Mouse (Mus musculus) spleen, postnatal 10 days (tissue): Measurements from ENCODE around the gene Srr.
A peak's percentile ranks its signal among the peaks of the same experiment; 100 is the strongest.

Experiments used
- DNase-seq, 2 experiments: peaks; one replicate each; pipeline ENCODE4 v3.0.0; 2021 to 2022; ENCODE audit warnings: low spot score in 2 of 2

Srr gene

GRCm38 (mm10) chr11:74925577-74926387 lies at the start of gene Srr, which contains the start of gene Smg6:
Srr (minus strand) TSS chr11:74925948.
Smg6 (plus strand) TSS chr11:74925823.
- DNase-seq = peak; percentile 91 to 98

DNA sequence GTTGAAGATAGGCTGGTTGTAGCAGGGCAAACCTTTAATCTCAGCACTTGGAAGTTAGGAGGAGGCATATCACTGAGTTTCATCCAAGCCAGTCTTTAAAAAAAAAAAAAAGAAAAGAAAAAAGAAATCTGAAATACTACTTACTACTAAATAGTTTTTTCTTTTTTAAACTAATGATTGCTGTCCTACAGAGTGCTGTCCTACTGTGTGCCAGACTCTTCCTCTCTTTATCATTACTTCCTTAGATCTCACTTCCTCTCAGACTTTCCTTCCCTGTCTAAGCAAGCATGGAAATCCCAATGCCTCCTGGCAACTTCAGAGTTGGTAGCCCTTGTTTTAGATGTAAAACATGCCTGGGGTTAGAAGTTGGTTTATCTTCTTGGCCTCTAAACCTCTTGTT lies 48.9 kb upstream of the Srr start:
- DNase-seq = no peak

- no peak for DNase-seq
Observed at GRCm38 (mm10) chr11:74973290-74974157, 47.8 kb upstream of the Srr start.

- DNase-seq = no peak
Observed at GRCm38 (mm10) chr11:74965516-74965915, 39.8 kb upstream of the Srr start.

- no peak for DNase-seq
Observed at GRCm38 (mm10) chr11:74962846-74963407, 37.2 kb upstream of the Srr start.

DNA sequence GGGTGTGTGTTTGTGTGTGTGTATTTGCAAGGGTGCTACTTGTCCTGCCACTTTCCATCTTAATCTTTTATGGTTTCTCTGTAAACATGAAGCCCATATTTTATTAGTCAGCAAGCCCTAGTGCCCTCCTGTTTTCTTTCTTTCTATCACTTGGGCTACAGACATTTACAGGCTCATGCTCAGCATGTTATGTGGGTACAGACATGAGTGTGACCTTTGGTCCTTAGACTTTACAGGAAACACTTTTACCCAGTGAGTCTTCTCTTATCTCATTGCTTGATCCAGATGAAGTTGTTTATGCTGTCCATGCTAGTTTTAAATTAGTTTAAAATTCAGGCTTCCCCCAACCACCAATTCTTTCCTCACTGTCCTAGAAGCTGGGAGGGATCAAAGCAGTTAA lies 36.2 kb upstream of the Srr start:
- no peak for DNase-seq

DNA sequence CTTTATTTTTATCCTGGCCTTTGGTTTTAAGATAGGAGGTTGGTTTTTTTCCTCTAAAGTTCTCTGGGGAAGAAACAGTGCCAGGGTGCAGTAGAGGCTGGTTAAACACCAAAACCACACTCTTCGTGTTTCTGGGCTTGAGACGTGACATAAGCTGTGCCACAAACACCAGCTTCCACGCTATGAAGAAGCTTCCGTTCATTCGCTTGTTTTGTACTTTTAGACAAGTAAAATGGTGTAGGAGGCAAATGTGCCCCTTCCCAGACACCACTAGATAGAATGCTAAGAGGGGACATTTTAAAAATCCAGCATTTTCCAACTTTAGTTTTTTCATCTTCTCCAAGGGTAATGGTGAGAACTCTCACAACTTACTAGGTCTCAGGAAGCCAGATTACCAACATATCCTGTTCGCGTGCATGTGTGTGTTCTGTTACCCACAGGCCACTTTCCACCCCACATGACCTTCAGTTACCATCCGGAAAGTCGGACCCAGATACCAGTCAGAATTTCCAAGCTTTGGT lies 34.3 kb upstream of the Srr start:
- DNase-seq = no peak

DNA sequence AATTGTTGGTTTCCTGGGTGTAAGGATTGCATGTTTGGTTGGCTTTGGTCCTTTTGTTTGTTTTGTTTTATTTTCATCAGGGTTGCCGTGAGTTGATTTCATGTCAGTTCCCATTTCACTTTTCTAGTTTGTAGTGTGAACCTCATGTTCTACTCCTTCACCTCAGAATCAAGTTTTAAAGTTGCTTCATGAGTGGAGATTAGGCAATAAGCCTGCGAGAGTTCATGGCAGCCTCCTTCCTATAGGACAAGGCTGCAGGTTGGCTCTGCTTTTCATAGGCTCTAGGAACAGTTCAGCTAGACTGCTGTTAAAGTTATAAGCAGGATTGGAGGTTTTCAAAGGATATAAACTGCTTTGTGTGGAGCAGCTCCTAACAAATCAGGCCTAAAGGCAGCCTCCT lies 33.8 kb upstream of the Srr start:
- DNase-seq = no peak

GRCm38 (mm10) chr11:74957600-74957999 lies 31.9 kb upstream of the Srr start:
- DNase-seq = no peak

DNA sequence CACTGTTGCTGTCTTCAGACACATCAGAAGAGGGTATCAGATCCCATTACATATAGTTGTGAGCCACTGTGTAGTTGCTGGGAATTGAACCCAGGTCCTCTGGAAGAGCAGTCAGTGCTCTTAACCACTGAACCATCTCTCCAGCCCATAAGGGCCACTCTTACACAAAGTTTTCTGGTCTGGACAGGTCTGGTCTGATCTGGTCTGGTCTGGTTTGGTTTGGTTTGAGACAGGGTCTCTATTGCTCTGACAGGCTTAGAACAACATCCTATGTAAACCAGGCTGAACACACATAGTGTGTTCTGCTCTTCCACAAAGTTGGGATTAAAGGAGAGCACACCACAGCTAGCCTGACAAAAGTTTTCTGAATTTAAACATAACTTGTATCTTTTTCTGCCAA lies 30.3 kb upstream of the Srr start:
- no peak for DNase-seq

- DNase-seq = no peak
Observed at GRCm38 (mm10) chr11:74954901-74955300, 29.2 kb upstream of the Srr start.

GRCm38 (mm10) chr11:74946348-74946747 lies 20.6 kb upstream of the Srr start:
- DNase-seq = no peak

- no peak for DNase-seq
Observed at GRCm38 (mm10) chr11:74930391-74930790, 4.6 kb upstream of the Srr start.

DNA sequence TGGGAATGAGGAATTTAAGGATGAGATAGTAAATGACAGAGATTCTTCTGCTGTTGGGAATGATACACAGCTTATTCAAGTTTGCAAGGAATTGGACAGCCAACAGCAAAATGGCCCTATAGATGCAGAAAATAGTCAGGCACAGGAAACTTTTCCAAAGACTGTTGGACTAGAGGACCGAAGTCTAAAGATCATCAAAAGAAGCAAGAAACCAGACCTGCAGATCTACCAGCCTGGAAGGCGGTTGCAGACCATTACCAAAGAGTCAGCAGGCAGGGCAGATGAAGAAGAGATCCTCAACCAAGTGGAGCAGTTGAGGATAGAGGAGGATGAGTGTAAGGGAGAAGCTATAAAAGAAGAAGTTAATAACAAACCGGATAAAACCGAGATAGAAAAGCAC lies 3.4 kb upstream of the Srr start:
- no peak for DNase-seq

- DNase-seq = no peak
Observed at GRCm38 (mm10) chr11:74927236-74927725, 1.5 kb upstream of the Srr start.

DNA sequence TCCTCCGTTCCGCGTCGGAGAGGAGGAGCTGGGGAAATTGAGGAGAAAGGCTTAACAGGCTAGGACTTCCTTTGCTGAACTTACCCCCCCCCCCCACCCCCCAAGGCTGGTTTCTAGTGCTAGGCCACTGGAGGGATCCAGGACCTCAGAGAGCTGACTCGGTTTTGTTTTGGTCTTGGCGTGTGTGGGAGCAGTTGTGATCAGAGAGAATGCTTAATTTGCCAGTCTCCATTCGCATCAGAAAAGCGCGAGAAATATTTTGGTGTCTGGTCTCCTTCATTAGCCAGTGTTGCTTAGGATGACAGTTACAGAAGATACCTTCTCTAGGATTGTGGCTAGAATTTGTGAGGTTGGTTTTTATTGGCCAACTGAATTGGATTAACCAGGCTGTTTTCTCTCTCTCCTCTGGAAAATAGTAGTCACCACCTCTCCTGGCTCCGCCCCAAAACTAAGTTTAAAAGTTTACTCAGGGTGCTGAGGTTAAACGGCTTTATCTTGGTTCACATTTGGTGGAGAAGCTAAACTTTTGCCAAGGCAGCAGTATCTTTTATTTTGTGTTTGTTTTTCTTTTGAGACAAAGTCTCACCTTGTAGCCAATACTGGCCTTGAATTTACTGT lies 749 bp upstream of the Srr start:
- DNase-seq = peak; percentile 39 to 69

DNA sequence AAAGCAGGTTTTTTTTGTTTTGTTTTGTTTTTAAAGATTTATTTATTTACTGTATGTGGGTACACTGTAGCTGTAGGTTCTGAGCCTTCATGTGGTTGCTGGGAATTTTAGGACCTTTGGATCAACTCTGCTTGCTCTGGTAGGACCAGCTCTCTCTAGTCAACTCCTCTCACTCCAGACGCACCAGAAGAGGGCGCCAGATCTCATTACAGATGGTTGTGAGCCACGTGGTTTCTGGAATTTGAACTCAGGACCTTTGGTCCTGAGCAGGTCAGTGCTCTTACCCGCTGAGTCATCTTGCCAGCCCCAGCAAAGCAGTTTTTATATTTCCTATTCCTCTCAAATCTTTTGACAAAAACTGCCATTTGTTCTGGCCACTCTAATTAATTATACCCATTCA lies 1.6 kb downstream of the Srr start:
- peak; percentile 30 to 67 for DNase-seq

DNA sequence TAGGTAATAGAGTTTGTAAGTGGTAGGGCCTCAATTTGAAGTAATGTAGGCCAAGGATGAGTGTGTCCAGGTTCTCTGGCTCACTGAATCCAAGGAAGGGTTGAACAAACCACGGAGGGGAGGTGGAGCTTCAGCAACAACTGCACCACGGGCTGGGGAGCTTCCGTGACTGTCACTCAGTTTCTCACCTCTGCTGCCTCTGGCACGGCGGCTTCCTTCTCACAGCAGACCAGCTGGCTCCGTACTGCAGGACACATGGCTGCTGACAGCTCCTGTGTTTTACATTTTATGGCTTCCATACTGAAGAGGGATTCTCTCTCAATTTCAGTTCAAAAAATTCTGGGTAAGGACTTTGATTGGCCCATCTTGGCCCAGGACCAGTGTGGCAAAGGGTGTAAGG lies 6.5 kb downstream of the Srr start:
- DNase-seq = no peak

DNA sequence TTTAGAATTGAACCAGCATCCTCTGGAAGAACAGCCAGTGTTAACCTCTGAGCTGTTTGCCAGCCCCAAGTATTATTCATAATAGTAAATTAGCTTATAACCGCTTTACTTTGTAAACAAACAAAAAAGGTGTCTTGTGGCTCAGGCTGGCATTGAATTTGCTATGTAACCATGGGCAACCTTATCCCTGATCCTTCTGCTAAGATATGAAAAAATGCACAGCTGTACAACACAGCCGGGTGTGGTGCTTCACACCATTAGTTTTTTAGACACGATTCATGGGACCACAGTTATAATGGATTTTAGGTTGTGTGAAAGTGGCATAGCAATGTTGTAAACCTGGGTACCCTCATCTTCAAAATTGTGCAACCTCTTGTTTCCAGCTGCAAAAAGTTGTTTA lies 13.3 kb downstream of the Srr start:
- DNase-seq = no peak

GRCm38 (mm10) chr11:74909978-74910377 lies 15.8 kb downstream of the Srr start:
- no peak for DNase-seq

DNA sequence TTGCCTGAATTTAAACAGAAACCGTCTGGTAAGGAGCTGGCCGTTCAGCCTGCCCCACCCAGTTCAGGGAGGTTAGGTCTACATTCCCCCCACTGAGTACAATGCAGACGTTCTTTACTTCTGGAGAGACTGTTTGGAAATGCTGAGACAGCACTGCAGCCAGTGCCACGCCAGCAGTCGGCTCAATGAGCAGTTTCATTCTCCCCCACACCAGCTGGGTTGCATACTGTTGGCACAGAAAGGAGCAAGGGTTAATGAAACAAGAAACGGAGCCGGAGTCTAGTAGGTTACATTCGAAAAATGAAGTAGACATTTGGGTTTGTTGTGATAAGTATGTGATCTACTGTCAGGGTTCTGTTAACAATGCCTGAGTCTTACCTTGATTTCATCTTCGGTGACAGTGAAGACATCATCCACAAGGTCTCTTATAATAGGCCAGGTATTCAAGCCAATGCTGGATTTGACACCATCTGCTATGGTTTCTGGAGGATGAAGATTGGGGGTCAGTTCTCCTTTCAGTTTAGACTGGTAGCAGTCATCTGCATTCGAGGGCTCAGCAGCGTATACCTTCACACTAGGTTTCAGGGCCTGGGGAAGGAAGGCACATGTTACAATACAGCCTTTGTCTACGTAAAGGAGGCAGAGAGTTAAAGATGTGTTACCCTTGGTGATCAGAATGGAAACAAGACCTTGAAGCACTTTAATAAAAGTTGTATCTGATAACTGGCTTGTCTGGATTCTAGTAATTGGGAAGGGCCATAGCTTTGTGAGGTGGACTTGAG lies 16.9 kb downstream of the Srr start:
- DNase-seq = no peak
